ENCODE assay signal across 14 mouse cellular contexts in the genomic region with DNA sequence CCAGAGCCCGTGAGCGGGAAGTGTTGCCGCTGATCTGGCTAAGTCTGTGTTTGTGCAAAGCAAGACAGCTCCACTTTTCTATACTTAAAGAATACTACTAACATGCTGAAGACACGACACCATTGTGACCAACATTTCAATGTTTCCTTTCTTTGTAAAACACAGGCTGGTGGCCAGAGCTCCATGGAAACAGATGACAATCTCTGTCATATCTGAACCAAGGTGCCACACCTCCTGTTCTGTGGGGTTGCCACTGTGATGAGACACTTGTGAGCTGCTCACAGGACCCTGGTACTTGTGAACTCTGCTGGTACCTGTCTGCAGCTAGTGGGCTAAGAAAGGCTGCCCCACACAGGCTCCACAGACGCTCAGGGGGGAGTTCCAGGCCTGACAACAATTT.
"Had no signal": no experiment of that assay in that cellular context is flagged by ENCODE, and none has a peak within 500 bp of the region (broad histone marks: within the 10 kb centered on the region; RNA-seq: fewer than 3 reads in every experiment).

No protein-coding gene starts in this region.

- DNase-seq: kidney, adult 18-20 months; kidney, postnatal 10 days; kidney, postnatal 4 days; liver; right cerebral cortex, adult 18-20 months; right cerebral cortex, postnatal 25 days; thymus, adult 2 months; thymus, postnatal 25 days had no signal

- H3K27ac ChIP-seq: layer of hippocampus, adult 2 months; limb, embryonic 12.5 days; liver, embryonic 14.5 days; midbrain, embryonic 15.5 days had no signal

- H3K4me3 ChIP-seq: layer of hippocampus, adult 2 months; limb, embryonic 12.5 days; megakaryocyte, embryonic 14.5 days; midbrain, embryonic 15.5 days had no signal

- H3K27me3 ChIP-seq: megakaryocyte, embryonic 14.5 days; midbrain, embryonic 15.5 days had no signal

- H3K4me2 ChIP-seq: limb, embryonic 12.5 days; midbrain, embryonic 11.5 days; midbrain, embryonic 15.5 days had no signal

- ATAC-seq: midbrain, embryonic 15.5 days had no signal

- H3K9me3 ChIP-seq: limb, embryonic 12.5 days; megakaryocyte, embryonic 14.5 days; midbrain, embryonic 15.5 days had no signal

- H3K4me1 ChIP-seq: megakaryocyte, embryonic 14.5 days; midbrain, embryonic 15.5 days had no signal

- H3K36me3 ChIP-seq: limb, embryonic 12.5 days; midbrain, embryonic 15.5 days had no signal

- H3K9ac ChIP-seq: limb, embryonic 12.5 days; liver, embryonic 14.5 days; midbrain, embryonic 15.5 days had no signal
